Mouse (Mus musculus) embryonic fibroblast, embryonic 13.5 days (primary cell): ENCODE data around the gene Abhd6. TPM values are rescaled to one million over a fixed set of nuclear protein-coding genes. Genes with fewer than 3 reads are reported as not detected.

Source experiments
- H3K27ac ChIP-seq: 2 replicates; pipeline ENCODE4 v1.5.1; 2012; ENCODE audit warnings: low read length, control low read depth, inconsistent platforms; ENCODE audit not compliant: insufficient read depth
- H3K4me1 ChIP-seq: 2 replicates; pipeline ENCODE4 v1.6.1; 2011; ENCODE audit warnings: low read length; ENCODE audit not compliant: control insufficient read depth, insufficient read depth
- H3K4me3 ChIP-seq: 2 replicates; pipeline ENCODE4 v1.5.1; 2011; ENCODE audit warnings: mild to moderate bottlenecking, control low read depth, low read length; ENCODE audit not compliant: insufficient read depth
- CTCF ChIP-seq: IDR thresholded peaks from 2 replicates; pipeline ENCODE4 v1.5.1; 2011; ENCODE audit warnings: mild to moderate bottlenecking, control low read depth, low read length, moderate library complexity, borderline replicate concordance; ENCODE audit not compliant: insufficient read depth
- POLR2A ChIP-seq: IDR thresholded peaks from 2 replicates; pipeline ENCODE4 v1.6.1; 2011; ENCODE audit warnings: low read depth, mild to moderate bottlenecking, control low read depth, low read length, moderate library complexity
- polyA plus RNA-seq: library from polyadenylated mRNA; stranded (reverse); fragments of >200 nt; gene quantifications from 2 replicates; pipeline ENCODE4 v1.2.4, GENCODE M21; 2011; ENCODE audit warnings: low read depth; ENCODE audit not compliant: missing spikeins, insufficient read length

The Abhd6 gene
- polyA plus RNA-seq, 1 experiment, result 6.4 TPM

DNA sequence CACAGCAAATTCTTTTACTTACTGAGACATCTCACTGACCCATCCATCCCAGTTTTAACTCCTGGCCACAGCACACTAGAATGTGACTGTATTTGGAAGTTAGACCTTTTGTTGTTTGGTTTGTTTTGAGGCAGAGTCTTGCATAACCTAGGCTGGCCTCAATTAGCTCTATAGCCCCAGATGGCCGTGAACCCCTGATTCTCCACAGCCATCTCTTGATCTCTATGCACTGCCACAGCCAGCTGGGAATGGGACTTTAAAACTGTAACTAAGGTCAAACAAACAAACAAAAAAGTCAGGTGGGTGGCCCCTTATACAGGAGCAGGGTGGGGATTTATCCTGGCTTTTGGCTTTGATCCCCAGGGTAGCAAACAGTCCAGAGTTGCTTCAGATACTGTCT, 28.1 kb upstream of the Abhd6 start:
- no peak for TF ChIP-seq POLR2A
- TF ChIP-seq CTCF, result no peak
- H3K4me3 ChIP-seq, result no peak overlapping the region
- H3K27ac ChIP-seq, result no peak overlapping the region
- no peaks in the 10 kb centered on the region for H3K4me1 ChIP-seq

DNA sequence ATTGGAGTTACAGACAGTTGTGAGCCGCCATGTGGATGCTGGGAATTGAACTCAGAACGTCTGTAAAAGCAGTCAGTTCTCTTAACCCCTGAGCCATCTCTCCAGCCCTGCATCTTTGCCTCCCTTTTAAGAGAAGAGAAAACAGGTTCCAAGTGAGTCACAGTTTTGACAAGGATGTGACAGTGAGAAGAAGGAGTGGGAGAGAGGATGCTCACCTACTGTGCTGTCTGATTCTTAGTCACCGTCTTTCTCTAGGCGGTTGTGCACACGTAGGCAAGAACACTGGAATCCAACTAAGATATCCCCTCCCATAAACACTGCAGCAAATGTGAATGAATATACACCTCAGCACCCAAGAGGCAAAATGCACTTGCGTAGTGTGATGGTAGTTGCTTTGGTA, 27.5 kb upstream of the Abhd6 start:
- Histone ChIP-seq H3K4me1 (no peaks in the 10 kb centered on the region), H3K27ac (no peak overlapping the region)
- TF ChIP-seq POLR2A (no peak), CTCF (no peak)

DNA sequence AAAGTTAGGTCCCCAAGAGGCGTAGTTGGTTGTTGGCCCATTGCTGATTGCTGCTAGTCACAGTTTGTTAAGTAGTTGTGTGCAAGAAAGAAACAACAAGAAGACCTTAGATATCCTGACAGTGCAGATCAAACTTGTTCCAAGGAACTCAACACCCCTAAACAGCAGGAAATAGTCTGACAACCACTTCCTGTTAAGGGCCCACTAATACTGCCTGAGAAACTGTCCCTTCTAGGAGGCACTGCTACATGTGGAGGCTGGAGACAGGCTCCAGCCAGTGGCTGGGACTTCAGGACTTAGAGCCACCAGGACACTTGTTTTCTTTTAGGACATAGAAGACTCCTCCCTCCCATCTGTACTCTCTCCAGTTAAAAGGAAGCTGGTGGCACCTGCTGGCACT, 25.2 kb upstream of the Abhd6 start:
- Histone ChIP-seq H3K4me1 (no peaks in the 10 kb centered on the region), H3K4me3 (no peak overlapping the region), H3K27ac (no peak overlapping the region)
- TF ChIP-seq POLR2A (no peak), CTCF (no peak)

More for the DNA sequence above, 27.5 kb upstream of the Abhd6 start:
- no peak overlapping the region for H3K4me3 ChIP-seq

DNA sequence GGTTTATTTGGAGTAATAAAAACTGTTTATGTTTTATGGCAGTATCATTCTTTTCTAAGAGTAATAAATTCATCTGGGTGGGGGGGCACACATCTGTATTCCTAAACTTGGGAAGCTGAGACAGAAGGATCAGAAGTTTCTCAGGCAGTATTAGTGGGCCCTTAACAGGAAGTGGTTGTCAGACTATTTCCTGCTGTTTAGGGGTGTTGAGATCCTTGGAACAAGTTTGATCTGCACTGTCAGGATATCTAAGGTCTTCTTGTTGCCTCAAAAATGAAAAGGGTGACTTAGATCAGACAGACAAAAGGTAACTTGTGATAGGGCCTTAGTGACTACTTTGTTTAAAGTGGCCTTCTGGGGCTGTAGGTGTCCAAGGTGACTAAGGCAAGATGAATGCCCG, 24.5 kb upstream of the Abhd6 start:
- Histone ChIP-seq H3K4me3 (no peak overlapping the region), H3K27ac (no peak overlapping the region), H3K4me1 (no peaks in the 10 kb centered on the region; the same call in 1 of the 2 replicates)
- TF ChIP-seq CTCF (no peak), POLR2A (no peak)

DNA sequence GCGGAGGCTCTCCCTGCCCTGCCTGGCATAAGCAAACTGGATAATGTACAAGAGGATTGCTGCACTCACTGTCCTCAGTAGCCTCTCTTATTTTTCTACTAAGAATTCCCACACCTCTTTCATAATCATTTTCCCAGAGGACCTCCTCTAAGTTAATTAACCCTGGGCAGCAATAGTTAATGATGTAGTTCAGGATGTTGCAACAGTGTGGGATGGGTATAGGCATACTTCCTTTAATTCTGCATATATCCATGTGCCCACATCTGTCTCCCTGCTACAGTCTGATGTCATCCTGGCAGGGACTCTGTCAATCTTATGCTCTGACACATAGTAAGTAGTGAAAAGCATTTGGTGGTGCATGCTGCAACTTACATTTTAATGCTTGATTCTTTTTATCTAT, 21.5 kb upstream of the Abhd6 start:
- H3K27ac ChIP-seq, result no peak overlapping the region
- no peak overlapping the region for H3K4me3 ChIP-seq
- no peak for TF ChIP-seq POLR2A
- TF ChIP-seq CTCF, result no peak
- no peaks in the 10 kb centered on the region; the same call in 1 of the 2 replicates for H3K4me1 ChIP-seq

DNA sequence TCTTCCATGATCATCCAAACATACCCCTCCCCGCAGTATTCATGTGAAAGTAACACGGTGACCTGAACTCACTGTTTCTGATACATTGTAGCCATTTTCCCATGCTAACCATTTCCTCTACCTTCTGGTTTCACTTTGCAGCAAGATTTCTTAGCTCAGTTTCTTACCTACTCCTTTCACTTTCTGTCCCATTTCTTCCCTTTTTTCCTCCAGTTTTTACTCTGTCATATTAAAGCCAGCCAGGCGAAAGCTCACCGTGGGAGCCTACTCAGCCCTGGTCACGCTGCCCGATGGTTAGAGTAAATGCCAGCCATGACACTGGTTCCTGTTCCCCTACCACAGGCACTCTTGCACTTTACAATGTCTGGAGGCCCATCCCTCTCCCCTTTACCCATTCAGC, 15.8 kb upstream of the Abhd6 start:
- Histone ChIP-seq H3K4me3 (no peak overlapping the region), H3K4me1 (no peaks in the 10 kb centered on the region; the same call in 1 of the 2 replicates), H3K27ac (no peak overlapping the region)
- TF ChIP-seq CTCF, result no peak
- TF ChIP-seq POLR2A, result no peak

DNA sequence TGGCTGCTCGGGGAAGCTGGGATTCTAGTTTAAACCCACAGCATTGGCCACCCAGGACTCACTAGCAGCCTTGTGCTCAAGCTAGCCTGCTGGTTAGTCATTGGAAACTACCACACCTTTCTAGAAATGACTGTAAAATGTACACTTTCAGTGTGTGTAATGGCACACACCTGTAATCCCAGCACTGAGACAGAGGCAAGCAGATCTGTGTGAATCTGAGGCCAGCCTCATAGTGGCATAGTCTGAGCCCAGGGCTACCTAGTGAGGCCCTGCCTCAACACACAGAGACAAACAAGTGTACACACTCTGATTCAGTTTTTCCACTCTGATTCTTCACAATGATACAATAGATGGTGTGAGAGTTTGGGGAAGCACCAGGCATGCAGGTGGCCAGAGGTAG, 13.3 kb upstream of the Abhd6 start:
- Histone ChIP-seq H3K4me1 (no peaks in the 10 kb centered on the region), H3K27ac (no peak overlapping the region), H3K4me3 (no peak overlapping the region)
- TF ChIP-seq POLR2A (no peak), CTCF (no peak)

DNA sequence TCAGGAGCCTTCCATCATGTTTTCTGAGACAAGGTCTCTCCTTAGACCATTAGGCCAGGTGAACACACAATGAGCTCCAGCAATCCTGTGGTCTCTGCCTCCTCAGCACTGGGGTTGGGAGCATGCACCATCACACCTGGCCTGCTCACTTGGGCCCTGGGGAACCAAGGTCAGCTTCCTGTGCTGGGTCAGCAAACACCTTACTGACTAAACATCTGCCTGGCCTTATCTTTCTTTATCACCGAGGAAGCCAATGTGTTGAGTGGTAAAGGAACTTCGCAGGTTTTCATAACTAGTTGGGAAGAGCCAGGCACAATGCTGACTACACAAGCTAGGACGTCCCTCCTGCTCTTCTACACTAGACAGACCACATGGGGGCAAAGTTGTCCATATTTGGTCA, 12.7 kb upstream of the Abhd6 start:
- Histone ChIP-seq H3K4me1 (no peaks in the 10 kb centered on the region), H3K27ac (no peak overlapping the region), H3K4me3 (no peak overlapping the region)
- TF ChIP-seq CTCF (no peak), POLR2A (no peak)

DNA sequence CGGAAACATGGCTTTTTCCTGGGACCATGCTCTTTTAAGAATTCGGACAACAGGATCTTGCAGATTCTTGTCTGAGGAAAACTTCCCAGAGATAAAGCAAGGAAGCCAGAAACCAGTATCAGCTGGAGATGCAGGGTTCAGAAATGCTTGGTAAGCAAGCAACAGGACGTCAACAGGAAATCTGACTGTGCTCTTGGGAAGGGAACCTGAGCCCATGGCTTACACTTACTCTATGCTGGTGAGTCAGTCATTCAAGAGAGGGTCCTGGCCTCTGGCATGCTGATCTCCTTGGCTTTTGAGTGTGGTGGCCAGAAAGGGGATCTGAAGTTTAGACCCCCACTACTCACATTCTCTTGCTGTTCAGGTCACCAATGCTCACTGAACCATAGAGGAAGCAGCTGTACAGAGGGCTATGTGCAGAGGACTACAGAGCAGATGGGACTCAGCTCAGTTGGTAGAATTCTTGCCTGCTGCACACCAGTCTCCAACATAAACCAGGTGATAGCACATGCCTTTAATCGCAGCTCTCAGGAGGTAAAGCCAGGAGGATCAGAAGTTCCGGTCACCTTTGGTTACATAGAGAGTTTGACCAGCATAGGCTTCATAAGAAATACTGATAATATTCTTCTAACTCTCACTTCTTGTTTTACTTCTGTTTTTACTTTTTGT, 11.5 kb upstream of the Abhd6 start:
- TF ChIP-seq CTCF (no peak), POLR2A (no peak)
- H3K27ac ChIP-seq, result no peak overlapping the region
- no peaks in the 10 kb centered on the region for H3K4me1 ChIP-seq
- no peak overlapping the region for H3K4me3 ChIP-seq

DNA sequence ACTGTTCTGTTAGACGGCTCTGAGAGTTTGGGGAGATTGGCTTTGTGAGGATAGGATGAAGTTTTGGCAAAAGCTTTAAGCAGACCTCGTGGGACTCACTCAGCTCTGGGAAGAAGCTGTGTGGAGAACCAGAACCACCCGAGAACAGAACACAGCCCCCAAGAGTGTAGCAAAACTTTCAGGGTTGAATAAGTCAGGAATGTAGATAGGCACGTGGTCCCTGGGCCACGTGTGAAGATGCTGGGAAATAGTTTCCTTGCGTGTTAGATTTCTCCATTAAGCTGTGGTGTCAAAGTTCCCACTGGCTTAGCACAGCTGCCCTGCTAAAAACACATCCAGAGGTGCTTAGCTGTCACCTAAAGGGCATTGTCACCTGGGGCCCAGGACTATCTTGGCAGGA, 10.5 kb upstream of the Abhd6 start:
- Histone ChIP-seq H3K4me3 (no peak overlapping the region), H3K4me1 (no peaks in the 10 kb centered on the region), H3K27ac (no peak overlapping the region)
- TF ChIP-seq CTCF (no peak), POLR2A (no peak)
